Mouse (Mus musculus) cortical plate, adult 2 months (tissue): ENCODE measurements at regions not wholly inside any gene's neighbourhood (a gene's known extent, or its start where the extent isn't known, plus 50 kb on each side); places are given as distances from the start of the nearest gene placed in this dataset.

ENCODE experiments used
- CTCF ChIP-seq: fragments of 200-500 bp; IDR thresholded peaks from 2 replicates; pipeline ENCODE4 v1.5.1; 2011; ENCODE audit warnings: mild to moderate bottlenecking, control low read depth, low read length; ENCODE audit not compliant: insufficient read depth; ENCODE audit errors: extremely low read depth
- POLR2A ChIP-seq: fragments of 200-500 bp; IDR thresholded peaks from 2 replicates; pipeline ENCODE4 v1.6.1; 2011; ENCODE audit warnings: mild to moderate bottlenecking, low read length, control low read depth; ENCODE audit not compliant: insufficient read depth; ENCODE audit errors: extremely low read depth

DNA sequence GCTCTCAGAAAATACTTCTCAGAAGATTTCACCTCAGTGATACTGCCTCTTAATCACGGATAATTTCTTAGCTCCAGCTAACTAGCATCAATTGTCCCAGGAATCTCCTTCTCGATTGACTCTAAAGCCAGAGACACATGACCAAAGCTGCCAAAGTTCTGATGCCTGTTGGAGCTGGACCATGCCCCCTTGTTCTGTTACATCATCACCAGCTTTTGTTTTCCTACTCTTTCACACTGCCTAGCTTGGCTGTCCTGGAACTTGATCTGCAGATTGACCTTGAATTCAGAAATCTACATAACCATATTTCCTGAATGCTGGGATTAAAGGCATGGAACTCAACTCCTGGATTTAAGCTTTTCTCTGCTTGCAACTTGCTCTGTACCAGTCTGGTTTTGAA, 268.3 kb upstream of the Gcfc2 start:
- TF ChIP-seq CTCF: no peak
- no peak for TF ChIP-seq POLR2A
